Mouse (Mus musculus): ENCODE data around the gene Psmd14.

Gene Psmd14

DNA sequence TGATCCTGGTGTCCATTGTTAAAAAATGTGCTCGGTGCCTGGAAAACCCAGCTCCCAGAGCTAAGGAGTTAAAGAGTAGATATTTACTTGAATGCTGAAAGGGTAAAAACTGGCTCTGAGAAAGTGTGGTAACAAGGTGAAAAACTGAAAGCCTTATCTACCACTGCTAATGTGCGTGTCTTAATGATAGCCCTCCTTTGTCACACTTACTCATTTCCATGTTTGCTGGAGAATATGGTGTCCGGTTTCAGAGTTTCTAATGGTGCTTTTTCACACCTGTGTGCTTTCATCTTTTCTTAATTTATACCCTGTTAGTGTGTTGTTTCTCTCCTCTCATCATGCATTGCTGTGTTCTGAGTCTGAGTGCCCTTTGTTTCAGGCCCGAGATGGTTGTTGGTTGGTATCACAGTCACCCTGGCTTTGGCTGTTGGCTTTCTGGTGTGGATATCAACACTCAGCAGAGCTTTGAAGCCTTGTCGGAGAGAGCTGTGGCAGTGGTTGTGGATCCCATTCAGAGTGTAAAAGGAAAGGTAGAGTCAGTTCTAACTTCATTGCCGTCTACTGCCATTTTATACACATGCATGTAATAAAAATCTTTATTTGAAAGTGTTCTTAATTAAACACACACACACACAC, 53.1 kb downstream of the Psmd14 start:
- DNase-seq: no peak

DNA sequence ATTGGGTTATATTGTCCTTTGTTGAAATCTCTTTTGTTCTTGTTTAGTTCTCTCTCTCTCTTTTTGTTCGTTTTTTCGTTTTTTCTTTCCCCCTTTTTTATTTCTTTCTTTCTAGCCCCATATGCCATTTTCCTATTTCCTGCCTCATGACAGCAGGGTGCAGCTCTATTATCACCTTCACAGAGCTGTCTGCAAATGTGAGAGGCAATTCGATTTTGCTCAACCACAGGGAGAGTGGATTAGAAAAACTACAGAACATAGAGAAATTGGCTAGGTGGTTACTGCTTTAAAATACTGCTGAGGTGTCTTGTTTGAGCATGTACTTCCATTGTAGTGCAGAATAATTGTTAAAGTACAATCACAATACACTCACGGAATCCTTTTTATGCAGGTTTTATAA, 54.0 kb downstream of the Psmd14 start:
- DNase-seq: no peak

GRCm38 (mm10) chr2:61780794-61781193, 69.3 kb downstream of the Psmd14 start:
- no peak for DNase-seq

GRCm38 (mm10) chr2:61794960-61795359, 83.5 kb downstream of the Psmd14 start:
- no peak for DNase-seq

GRCm38 (mm10) chr2:61798048-61798447, 86.6 kb downstream of the Psmd14 start:
- no peak for DNase-seq

DNA sequence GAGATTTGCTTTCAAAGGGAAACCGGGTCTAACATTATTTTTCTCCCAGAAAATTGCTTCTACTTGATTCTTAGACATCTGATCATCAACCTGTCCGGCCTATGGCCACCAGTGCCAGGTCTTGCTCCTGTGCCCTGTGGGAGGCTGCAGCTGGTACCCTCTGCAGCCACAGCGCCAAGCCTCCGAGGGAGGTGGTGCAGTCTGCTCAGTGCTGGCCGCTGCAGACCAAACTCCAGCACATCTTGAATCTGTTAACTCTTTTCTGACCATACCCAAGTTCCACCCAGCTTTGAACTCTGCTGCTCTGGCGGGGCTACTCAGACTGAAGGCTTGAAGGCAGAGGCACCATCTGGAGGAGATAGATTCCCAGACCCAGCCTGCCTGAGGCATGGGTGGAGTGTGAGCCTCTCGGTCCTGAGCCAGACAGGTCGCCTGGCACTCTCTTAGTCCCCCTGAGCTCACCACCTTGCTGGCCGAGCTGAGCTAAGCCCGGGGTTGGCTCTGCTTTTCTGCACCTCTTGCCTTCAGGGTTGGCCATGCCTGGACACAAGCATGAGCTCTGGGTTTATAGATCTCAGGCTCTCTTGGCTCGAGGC, 91.3 kb downstream of the Psmd14 start, which contains the start of gene Tbr1:
Tbr1 (plus strand) TSS at position 275 of the 596 bp plus-strand sequence.
- peak; percentile 12 for DNase-seq

- DNase-seq: peak; percentile 52
Observed at GRCm38 (mm10) chr2:61803443-61804367, 92.2 kb downstream of the Psmd14 start.

DNA sequence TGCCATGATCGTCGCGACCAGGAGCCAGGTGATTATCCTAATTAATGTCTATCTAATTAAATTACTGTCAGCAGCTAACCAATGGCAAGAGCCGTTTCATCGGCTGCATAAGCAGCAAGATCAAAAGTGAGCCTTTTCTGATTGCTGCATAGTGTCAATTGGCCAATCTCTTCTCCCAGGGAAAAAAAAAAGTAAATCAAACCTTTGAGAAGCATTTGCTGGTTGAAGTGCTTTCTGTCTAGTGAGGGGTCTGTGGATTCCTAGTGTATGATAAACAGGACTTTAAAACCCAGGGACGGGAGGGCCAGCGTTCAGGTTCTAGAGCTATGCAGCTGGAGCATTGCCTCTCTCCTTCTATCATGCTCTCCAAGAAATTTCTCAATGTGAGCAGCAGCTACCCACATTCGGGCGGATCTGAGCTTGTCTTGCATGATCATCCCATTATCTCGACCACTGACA, 92.9 kb downstream of the Psmd14 start:
- DNase-seq: no peak

GRCm38 (mm10) chr2:61804841-61805540, 93.5 kb downstream of the Psmd14 start:
- DNase-seq: peak; percentile 21

- peak; percentile 38 for DNase-seq
Observed at GRCm38 (mm10) chr2:61805541-61806345, 94.2 kb downstream of the Psmd14 start.

GRCm38 (mm10) chr2:61806346-61806825, 94.9 kb downstream of the Psmd14 start:
- no peak for DNase-seq

DNA sequence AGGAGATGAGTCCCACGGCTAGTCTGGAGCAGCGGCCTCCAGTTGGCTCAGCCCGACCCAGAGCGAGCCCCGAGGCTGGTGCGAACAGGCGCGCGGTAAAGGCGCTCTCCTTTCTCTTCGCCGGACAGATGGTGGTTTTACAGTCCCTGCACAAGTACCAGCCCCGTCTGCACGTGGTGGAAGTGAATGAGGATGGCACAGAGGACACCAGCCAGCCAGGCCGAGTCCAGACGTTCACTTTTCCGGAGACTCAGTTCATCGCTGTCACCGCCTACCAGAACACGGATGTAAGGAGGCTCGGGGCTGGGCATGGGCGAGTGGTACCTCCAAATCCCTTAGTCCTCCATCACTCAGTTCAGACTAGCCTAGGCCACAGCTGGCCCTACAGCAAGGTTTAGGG, 95.7 kb downstream of the Psmd14 start:
- DNase-seq: peak; percentile 31

GRCm38 (mm10) chr2:61807781-61808180, 96.3 kb downstream of the Psmd14 start:
- DNase-seq: no peak

DNA sequence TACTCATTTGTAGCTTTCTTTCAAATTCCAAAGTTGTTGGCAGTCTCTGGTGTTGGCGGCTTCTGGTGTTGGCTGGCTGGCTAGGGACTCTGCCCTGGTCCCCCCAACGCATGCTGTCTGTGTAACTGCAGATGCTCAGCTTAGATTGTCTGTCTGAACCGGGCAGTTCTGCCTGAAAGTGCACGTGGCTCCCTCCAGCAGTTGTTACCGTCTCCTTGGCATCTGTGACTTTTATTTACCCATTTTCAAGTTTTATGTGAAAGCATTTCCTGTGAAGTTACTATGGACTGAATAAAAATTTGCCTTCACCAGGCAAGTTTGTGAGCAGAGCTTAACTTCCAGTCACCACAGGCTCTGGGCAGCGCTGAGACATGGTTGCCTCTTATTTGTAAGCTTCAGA, 97.3 kb downstream of the Psmd14 start:
- DNase-seq: peak; percentile 14

GRCm38 (mm10) chr2:61809381-61809780, 97.9 kb downstream of the Psmd14 start:
- DNase-seq: no peak

GRCm38 (mm10) chr2:61810751-61811150, 99.3 kb downstream of the Psmd14 start:
- DNase-seq: no peak

- no peak for DNase-seq
Observed at GRCm38 (mm10) chr2:61811163-61811506, 99.6 kb downstream of the Psmd14 start.

- peak; percentile 37 for DNase-seq
Observed at GRCm38 (mm10) chr2:61811507-61812421, 100.3 kb downstream of the Psmd14 start.

DNA sequence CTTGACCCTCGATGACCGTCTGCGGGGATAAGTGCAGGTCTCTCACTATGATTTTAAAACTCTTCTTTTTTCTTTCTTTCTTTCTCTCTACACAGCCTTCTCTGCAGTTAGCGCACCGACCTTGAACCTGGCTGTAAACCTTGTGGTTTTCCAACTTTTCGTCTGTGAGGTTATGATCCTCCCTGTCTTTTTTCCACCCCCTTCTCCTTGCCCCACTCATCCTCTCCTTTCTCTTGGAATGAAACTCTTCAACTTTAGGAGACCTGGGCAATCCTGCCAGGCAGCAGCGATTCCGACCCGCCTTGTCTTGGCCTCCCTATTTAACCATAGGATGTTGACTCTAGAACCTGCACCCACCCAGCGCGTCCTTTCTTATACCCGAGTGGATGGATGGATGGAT, 101.0 kb downstream of the Psmd14 start:
- peak; percentile 20 for DNase-seq

GRCm38 (mm10) chr2:61813106-61813505, 101.6 kb downstream of the Psmd14 start:
- DNase-seq: no peak

- DNase-seq: no peak
Observed at GRCm38 (mm10) chr2:61813521-61813920, 102.0 kb downstream of the Psmd14 start.

Measured in thymus, postnatal 4 days (tissue).